Mouse (Mus musculus) c-Kit-negative CD71-positive TER-119-positive erythroid progenitor cells, embryonic 14.5 days (primary cell): ENCODE data around the gene Cpne4.

Source experiments
- DNase-seq: peaks from one replicate; pipeline ENCODE4 v3.0.0-alpha.2; 2013; ENCODE audit warnings: low read depth, low spot score

Gene Cpne4

GRCm38 (mm10) chr9:104546986-104547385, at the start of gene Cpne4:
TSS of gene Cpne4 (plus strand) at chr9:104547286.
- no peak for DNase-seq

DNA sequence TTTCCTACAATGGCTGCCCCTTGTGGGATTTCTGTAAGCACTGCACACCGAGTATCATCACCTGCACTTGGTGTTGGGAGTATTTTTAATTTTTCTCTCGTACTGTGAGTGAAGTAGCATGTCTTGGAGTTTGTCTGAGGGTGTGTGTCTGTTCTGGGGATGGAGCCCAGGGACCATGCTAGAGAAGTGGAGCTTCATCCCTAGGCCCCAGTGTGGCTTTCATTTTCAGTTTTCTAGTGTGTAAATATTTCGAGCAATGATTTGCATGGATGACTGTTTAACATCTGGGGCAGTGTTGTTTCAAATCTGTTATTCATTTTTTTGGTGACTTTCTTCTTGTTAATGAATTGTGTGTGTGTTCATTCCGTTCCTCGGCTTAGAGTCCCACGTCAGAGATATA, 31.9 kb upstream of the Cpne4 start:
- DNase-seq, result no peak

- DNase-seq, result no peak
These were observed 11.6 kb upstream of the Cpne4 start for GRCm38 (mm10) chr9:104535508-104535907.

GRCm38 (mm10) chr9:104565815-104566214, 18.7 kb downstream of the Cpne4 start:
- DNase-seq, result no peak

GRCm38 (mm10) chr9:104566468-104566867, 19.4 kb downstream of the Cpne4 start:
- DNase-seq, result no peak

- DNase-seq, result no peak
These were observed 20.0 kb downstream of the Cpne4 start for GRCm38 (mm10) chr9:104567096-104567495.

- no peak for DNase-seq
These were observed 22.5 kb downstream of the Cpne4 start for GRCm38 (mm10) chr9:104569480-104570167.

DNA sequence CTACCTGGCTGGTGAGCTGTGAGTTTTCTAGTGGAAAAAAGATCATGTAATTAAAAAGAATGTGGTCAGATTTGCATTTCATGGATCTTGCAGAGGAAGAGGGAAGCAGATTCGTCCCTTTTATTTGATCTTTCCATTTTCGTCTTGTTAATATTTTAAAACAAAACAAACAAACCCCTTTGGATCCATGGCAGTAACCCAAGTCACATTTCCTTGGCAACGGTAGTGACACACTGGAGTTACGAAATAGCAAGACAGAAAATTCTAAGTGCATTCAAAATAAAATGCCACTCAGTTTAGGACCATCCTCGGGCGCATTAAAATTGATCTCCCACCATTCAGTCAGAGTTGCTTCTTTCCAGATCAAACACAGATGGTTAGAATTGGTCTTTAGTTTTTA, 25.8 kb downstream of the Cpne4 start:
- no peak for DNase-seq

- no peak for DNase-seq
These were observed 27.4 kb downstream of the Cpne4 start for GRCm38 (mm10) chr9:104574476-104574875.

DNA sequence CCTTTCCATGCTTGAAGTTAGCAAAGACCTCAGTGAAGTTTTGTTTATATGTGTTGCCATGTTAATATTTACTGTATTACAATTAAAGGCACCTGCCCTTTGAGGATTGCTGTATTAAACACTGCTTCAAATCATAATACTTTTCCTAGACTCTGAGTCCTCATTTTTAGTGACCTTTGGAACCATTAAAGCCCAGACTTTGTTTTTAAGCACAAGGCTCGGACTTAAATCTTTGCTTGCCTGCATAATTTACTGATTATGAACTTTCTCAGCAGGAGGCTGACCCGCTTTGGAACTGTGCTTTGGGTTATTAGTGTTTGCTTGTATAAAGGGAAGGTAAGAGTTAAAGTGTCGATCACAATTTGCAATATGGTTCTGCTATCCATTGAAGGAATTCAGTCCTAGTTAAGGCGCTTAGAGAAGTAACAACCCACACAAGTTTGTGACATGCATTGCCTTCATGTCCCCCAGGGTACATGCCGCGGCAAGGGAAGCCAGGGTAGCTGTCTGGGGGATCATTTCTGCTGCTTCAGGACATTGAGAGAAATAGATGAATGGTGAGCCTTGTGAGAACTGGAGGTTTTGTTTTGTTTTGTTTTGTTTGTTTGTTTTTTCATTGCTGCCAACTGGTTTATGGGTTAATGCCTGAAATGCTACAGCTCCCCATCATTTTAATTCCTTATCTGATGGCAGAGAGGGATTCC, 35.0 kb downstream of the Cpne4 start:
- DNase-seq, result no peak

DNA sequence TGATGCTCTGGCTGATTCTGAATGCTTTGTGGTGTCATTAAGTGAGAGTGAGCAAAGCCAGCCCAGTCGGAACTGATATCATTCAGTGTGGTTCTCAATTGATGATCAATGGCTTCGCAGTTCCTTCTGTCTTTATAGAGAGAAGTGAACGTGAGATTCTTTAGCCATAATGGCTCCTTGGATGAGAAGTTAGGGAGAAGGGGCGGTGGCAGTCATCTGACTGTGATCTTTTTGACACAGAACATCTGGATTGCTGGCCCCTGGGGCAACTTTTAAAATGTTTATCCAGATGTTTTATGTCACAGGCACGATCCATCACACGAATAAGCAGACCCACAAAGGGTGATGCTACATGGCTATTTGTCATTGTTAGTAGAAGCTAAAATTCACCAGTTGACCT, 35.6 kb downstream of the Cpne4 start:
- DNase-seq, result no peak

DNA sequence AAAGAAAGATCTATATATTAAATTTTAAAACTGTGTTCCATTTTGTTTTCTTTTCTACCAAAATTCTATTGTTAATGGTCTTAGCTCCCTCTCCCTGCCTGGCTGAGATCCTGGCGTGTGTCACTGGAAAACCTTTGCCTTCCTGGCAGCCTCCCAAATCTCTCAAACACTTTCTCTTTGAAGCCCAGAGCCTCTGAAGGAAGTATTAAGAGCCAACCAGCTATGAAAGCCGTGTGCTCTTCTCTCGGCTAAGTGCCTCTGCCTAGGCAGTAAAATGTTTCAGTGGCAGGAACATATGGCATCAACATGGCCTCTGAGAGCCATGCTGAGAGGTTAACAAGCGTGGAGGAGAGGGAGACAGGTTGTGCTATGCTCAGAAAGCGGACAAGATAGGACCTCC, 47.5 kb downstream of the Cpne4 start:
- DNase-seq, result no peak

DNA sequence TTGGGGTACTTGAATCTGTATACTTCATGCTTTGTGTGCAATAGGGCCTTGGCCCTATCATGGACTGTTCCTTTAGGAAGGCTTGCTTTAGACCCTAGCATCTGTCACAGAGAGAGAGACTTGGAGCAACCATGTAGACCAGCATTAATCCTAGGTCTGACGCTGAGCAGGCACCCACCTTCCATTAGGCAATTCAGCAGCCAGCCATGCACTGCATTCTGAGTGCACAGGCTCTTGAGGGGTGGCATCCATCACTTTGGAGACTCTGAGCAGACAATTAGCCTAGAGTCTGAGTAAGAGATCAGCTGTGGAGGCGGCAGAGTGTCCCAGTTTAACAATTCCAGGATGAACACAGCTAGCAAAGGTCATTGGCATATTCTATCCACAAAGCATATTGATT, 47.9 kb downstream of the Cpne4 start:
- DNase-seq, result no peak

DNA sequence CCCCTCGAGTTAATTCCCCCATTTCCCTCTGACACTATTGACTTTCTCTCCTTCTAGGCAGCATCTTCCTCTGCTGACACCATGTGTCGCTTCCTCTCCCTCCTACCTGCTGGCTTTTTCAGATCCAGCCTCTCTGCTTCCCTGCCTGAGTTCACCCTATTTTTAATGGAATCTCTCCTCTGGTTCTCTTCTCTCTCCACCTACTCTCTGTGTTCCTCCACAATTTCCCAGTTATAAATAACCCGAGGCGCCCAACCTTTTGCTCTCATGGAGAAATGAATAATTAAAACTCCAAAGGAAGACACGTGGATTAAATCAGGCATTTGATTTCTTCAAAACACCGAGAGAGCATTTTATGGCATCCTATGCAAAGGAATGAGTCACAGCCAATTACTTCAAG, 65.4 kb downstream of the Cpne4 start:
- no peak for DNase-seq

DNA sequence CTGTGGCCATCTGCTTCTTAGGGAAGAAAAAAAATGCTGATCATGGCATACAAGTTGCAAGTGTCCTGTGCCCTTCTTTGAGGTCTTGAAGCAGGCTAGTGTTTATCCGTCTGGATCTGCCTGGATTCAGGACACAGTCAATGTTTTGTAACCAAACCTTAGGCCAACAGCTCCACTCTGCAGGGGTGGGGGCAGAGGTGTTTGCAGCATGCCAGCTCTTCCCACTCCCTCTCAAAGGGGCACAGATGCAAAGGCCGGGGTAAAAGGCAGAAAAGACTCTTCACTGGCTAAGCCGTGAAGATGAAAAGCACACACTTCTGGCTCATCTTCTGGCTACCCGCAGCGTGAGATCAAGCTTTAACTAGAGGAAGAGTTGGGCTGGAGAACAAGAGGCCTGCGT, 69.6 kb downstream of the Cpne4 start:
- no peak for DNase-seq

- DNase-seq, result no peak
These were observed 76.5 kb downstream of the Cpne4 start for GRCm38 (mm10) chr9:104623564-104623963.

GRCm38 (mm10) chr9:104627816-104628215, 80.7 kb downstream of the Cpne4 start:
- DNase-seq, result no peak

DNA sequence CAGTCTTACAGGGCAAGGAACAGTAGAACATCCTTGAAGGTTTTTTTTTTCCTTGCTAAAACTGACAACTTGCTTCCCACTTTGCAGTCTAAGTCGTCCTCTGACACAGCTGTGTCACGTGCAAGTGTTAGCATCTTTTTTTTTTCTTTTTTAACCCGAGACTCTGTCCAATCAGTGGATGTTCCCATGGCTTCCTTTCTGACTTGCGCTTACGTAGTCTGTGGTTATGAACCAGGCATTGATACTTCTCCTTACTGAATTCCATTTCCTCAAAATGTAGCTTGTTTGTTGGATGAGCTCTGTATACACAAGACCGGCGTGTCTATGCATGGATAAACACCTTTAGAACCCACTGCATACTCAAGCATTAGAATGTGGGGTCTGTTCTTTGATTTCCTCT, 82.2 kb downstream of the Cpne4 start:
- DNase-seq, result no peak

- DNase-seq, result no peak
These were observed 99.4 kb downstream of the Cpne4 start for GRCm38 (mm10) chr9:104646348-104646994.

GRCm38 (mm10) chr9:104652691-104653261, 105.7 kb downstream of the Cpne4 start:
- no peak for DNase-seq

GRCm38 (mm10) chr9:104659758-104660157, 112.7 kb downstream of the Cpne4 start:
- no peak for DNase-seq

- no peak for DNase-seq
These were observed 129.6 kb downstream of the Cpne4 start for GRCm38 (mm10) chr9:104676665-104677064.

DNA sequence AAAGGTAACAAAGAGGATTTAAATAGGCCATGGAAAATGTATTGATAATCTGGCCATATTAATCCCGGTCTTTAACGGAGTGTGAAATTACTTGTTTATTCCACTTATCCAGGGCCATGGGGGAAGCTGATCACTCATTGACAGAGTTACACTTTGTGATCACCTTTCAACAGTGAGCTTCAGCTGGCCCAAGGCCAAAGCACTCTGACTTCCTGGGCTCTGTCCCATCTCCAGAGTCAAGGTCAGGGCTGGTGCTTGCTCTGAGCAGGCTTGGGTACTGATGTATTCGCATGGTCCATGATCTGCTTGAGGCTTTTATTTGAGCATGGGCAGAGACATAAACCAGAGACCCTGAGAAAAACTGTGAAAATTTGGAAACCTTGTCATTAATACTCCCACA, 131.5 kb downstream of the Cpne4 start:
- no peak for DNase-seq
